Mouse (Mus musculus): ENCODE measurements around the gene Cyb5r3.
"Not testable (repeated sequence)": the region's sequence is repeated elsewhere in the genome, so short reads cannot be mapped to it uniquely, and the experiment has no call there.

The Cyb5r3 gene

GRCm38 (mm10) chr15:83150694-83151093 lies 21.7 kb downstream of the Cyb5r3 start:
- no peak for DNase-seq (ENCODE audit: low spot score in 2 of 2)

- no peak for DNase-seq (ENCODE audit: low spot score in 2 of 2)
Measured at GRCm38 (mm10) chr15:83150073-83150442, 22.3 kb downstream of the Cyb5r3 start.

DNA sequence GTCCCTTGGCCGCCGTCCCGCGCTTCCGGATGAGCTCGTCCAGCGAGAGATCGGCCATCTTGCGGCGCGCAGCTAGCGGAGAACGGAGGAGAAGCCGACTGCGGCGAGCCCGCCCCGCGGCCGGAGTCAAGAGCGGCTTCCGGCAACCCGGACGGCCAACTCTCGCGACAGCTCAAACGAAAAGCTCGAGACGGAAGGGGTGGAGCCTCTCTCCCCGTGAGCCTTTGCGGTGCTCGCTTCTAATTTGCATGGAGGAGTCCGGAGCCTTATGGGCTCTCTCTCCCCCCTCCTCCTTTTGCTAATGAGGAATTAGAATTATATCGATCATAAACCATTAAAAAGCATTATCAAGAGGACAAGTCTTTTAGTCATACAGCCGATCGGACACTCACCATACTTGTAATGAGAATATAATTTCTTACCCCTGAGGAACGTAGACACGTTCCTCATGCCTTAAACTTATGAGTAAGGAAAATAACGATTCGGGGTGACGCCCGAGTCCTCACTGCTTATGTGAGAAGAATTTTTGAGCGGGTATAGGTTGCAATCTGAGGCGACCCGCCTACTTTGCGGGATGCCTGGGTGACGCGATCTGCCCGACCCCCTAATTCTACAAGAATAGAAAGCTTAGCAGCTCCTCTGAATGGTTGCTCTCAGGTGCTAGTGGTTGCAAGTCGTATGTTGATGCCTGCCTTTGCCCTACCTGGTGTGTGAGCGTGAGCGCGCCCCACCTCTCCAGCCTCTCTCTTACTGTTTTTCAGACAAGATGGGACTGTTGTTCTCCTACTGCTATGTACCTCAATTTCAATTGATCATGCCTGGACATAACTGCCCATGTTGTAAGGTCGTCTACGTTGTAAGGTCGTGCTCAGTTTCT lies 23.0 kb downstream of the Cyb5r3 start, which contains the start of gene Poldip3:
TSS of gene Poldip3 (minus strand) at position 189 of the 877 bp plus-strand sequence.
- DNase-seq (ENCODE audit: low spot score in 2 of 2), result peak; percentile 98 to 99

- DNase-seq (ENCODE audit: low spot score in 2 of 2), result no peak
Measured at GRCm38 (mm10) chr15:83148801-83149195, 23.6 kb downstream of the Cyb5r3 start.

DNA sequence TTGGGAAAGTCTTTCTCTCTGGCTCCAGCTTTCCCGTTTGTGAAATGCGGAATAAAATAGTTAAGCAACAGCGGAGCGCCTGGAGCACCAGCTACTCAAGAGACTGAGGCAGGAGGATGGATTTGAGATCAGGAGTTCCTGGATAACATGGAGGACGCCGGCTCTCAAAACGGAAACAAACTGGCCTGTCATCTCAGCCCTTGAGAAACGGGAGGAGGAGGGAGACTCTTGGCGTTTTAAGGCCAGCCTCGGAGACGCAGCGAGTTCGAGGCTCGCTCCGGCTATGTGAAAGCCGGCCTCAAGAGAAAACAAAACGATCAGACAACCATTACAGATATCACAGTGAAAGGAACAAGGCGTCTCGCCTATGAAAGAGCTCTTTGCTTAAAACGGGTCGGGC lies 24.0 kb downstream of the Cyb5r3 start:
- DNase-seq (ENCODE audit: low spot score in 2 of 2), result no peak

DNA sequence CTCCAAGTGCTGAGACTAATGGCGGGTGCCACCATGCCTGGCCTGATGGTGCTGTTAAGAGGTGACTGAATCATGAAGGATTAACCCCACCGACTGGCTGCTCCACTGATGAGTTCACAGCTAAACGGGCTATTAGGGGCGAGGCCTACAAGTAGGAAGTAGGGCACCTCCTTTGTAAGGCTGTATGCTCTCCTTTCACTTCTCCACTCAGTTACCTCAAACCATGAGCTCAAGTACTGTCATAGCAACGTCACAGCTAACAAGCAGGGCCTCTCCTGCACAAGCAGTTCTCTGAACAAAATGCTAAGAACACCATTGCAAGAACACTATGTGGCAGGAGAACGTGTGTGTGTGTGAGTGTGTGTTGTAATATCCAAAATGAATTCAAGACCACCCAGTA lies 26.9 kb downstream of the Cyb5r3 start:
- no peak for DNase-seq (ENCODE audit: low spot score in 2 of 2)

DNA sequence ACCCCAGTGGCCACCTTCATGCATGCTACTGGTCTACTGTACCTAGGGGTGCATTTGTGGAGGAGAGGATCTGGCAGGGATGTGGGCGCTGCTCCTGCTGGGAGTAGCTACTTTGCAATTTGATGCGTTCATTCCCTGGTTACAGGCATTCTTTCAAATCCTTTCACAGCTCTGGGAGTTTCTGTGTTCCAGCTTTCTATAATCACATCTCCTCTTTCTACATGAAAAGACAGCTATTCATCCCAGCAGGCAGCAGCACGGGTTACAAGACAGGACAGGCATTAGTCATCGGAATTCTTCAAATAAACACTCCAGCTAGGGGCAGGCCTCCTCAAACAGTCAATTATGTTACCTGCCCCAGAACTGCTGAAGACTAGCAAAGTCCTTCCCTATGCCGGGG lies 29.5 kb downstream of the Cyb5r3 start:
- peak in 1 of 2 experiments; percentile 60 for DNase-seq (ENCODE audit: low spot score in 2 of 2)

DNA sequence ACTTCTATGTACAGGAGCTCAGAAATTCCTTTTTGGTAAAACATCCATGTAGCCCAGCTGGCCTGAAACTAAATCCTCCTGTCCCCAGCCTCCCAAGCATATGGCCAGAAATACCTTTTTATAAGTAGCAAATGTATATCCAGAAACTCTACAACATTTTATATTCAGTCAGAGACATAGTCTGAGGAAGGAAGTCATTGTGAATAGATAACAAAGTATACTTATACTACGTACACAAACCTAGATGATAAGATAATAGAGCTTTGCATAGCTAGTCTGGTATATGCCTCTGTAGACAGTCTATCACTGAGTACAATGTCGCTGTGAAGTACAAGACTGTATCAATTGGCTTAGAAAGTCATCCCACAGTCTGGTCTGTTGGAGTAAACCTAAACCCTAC lies 36.7 kb downstream of the Cyb5r3 start:
- DNase-seq (ENCODE audit: low spot score in 2 of 2), result no peak

- DNase-seq (ENCODE audit: low spot score in 2 of 2), result no peak
Measured at GRCm38 (mm10) chr15:83134671-83135070, 37.7 kb downstream of the Cyb5r3 start.

DNA sequence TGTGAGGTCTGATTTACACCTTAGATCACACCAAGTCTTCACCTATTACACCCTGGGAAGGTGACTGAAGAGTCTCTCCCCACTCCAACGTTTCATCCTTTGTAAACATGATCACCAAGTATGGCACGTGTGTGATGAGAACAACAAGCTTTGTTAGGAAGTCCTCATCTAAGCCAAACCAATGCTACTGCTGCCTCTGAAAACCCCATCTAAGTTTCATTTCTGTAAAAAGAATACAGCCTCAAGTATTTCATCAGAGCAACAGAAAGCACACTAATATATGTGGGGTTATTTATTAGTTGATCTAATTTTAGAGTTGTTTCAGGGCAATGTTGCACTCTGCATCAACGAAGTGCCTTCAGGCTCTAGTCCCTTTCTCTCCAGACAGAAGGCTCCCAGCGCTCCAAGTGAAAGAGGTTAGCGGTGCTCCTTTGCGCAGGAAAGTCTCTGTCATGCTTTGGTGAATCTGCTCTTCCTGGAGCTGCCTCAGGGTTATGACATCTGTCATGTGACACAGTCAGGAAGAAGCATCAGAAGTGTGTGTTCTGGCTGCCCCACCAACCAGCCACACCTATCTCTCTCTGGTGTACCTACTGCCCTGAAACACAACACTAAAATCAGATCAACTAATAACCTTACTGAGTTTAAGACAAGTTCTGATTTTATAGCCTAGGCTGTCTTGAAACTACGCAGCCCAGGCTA lies 42.7 kb downstream of the Cyb5r3 start:
- DNase-seq (ENCODE audit: low spot score in 2 of 2), result no peak

GRCm38 (mm10) chr15:83127037-83127436 lies 45.4 kb downstream of the Cyb5r3 start:
- not testable (repeated sequence) for DNase-seq (ENCODE audit: low spot score in 2 of 2)

- DNase-seq (ENCODE audit: low spot score in 2 of 2), result no peak
Measured at GRCm38 (mm10) chr15:83126582-83126981, 45.8 kb downstream of the Cyb5r3 start.

GRCm38 (mm10) chr15:83124625-83125024 lies 47.8 kb downstream of the Cyb5r3 start:
- DNase-seq (ENCODE audit: low spot score in 2 of 2), result no peak

GRCm38 (mm10) chr15:83122566-83123145 lies 49.7 kb downstream of the Cyb5r3 start, which contains the start of gene Rrp7a:
Rrp7a (minus strand) TSS chr15:83122801.
- DNase-seq (ENCODE audit: low spot score in 2 of 2), result peak; percentile 95

- peak; percentile 82 to 83 for DNase-seq (ENCODE audit: low spot score in 2 of 2)
Measured at GRCm38 (mm10) chr15:83121709-83122565, 50.5 kb downstream of the Cyb5r3 start.

DNA sequence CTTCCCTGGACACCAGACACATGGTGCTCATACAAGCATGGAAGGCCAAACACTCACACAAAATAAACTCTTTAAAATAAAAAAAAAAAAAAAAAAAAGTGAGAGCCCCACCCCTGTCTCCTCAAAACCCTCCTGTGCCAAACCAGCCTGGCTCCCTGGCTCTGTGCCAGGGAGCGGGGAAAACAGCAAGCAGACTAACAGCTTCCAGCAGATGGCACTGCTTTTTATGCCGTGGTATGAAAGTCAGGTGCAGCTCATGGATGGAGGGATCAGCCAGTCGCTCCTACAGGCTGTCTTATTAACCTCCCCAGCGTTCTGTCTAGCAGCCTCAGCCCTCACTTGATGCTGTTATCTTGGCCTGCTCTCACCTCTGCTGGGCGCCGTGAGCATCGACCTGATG lies 54.0 kb downstream of the Cyb5r3 start:
- DNase-seq (ENCODE audit: low spot score in 2 of 2), result peak; percentile 78 to 79

DNA sequence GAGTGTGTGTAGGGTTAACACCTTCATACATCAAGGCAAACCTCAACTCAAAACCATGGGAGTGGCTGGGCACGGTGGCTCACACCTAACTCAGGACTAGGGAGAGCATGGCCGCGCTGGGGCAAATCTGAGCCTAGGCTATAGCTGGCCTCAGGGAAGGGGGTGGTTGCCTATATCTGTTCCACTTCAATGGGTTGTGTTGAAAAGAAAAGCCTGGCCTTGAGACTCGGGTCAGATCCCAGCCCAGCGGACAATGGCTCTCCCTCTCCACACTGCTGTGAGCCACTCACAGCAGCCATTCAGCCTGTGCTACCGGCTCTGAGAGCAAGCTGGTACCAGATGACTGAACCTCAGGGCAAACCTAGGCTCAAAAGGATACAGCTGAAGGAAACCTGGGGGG lies 57.3 kb downstream of the Cyb5r3 start:
- no peak for DNase-seq (ENCODE audit: low spot score in 2 of 2)

DNA sequence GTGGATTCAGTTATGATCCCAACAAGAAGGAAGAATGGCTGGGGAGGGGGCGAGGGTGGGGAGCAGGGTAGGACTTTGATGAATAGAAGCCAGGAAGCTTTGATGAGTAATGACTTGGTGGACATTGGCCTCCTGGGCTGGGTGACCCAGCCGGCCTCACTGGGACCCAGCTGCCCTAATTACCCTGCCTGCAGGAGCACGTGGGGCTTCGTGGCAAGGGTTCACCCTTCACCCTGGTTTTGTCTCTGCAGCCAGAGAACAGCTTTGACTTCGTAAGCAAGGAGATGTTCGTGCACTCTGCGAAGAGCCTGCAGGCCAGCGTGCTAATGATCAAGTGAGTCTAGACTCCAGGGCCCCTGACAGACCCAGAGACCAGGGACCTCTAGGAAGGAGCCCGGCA lies 58.3 kb downstream of the Cyb5r3 start:
- no peak for DNase-seq (ENCODE audit: low spot score in 2 of 2)

DNA sequence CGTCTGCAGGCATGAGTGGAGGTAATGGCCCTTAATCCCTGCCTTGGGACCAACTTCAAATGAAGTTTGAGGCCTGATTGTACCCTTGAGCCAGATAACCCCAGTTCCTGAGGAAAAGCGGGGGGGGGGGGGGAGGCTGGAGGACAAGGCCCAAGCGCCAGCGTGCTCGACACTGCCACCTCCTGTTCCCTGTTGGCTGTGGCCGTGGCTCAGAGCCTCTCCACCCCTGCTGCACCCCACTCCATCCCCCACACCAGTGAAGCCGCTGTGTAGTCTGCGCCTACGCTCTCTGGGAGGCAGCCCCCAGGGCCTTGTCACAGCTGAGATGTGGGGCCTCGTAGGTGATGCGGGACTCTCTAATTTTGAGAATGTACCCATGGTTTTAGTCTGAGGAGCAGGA lies 59.5 kb downstream of the Cyb5r3 start:
- peak; percentile 63 to 79 for DNase-seq (ENCODE audit: low spot score in 2 of 2)

DNA sequence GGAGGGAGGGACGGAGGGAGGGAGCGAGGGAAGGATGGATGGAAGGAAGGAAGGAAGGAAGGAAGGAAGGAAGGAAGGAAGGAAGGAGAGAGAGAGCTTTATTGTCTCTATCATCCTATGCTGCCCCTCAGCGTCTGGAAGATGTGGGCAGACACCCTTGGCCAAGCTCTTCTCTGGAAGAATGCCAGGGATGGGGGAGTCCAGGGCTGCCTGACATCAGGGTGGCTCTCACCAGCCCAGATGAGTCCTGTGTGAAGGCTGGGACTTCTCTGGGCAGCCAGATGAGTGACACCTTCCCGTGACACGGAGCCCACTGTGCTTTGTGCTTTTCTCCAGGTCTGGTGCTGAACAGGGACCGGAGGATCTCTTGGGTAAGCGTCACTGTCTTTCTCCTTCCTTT lies 60.5 kb downstream of the Cyb5r3 start:
- DNase-seq (ENCODE audit: low spot score in 2 of 2), result no peak

GRCm38 (mm10) chr15:83111290-83111689 lies 61.1 kb downstream of the Cyb5r3 start:
- DNase-seq (ENCODE audit: low spot score in 2 of 2), result no peak

DNA sequence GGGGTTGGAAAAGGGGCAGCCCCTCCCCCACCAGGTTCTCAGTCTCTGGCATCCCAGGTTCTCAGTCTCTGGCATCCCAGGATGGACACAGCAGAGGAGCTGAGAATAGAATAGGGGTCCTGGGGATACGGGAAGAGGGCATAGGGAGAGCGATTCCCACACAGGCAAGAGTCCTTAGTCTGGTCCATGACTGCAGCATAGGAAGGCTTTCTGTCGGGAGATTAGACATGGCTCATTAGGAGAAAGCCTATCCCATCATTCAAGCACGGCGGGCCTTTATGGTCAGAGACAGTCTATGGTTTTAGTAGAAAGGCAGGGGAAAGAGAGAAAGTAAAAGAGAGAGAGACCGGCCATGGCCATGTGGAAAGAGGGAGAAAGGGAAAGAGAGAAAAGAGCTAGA lies 64.6 kb downstream of the Cyb5r3 start:
- DNase-seq (ENCODE audit: low spot score in 2 of 2), result no peak
